Mouse (Mus musculus): ENCODE results near the gene Hist2h2bb.

- TF ChIP-seq EP300 (IDR thresholded peaks at IDR 0.05; ENCODE audit: low read depth) (no peak), CTCF (IDR thresholded peaks at IDR 0.05; ENCODE audit: low read depth) (no peak)
These were observed 28.8 kb downstream of the Hist2h2bb start for GRCm38 (mm10) chr3:96298360-96298759.
